Mouse (Mus musculus) hindbrain, embryonic 16.5 days (tissue): ENCODE results near the gene Ccng1. TPM values are rescaled to one million over a fixed set of nuclear protein-coding genes. Genes with fewer than 3 reads are reported as not detected.
A peak's percentile ranks its signal among the peaks of the same experiment; 100 is the strongest.
"Not testable (repeated sequence)": the region's sequence is repeated elsewhere in the genome, so short reads cannot be mapped to it uniquely, and the experiment has no call there.

Source experiments
- ATAC-seq: fragments of 200-750 bp; cut with Nextera tagmentation; 2 replicates; pipeline ENCODE4 v1.8.0; 2017; ENCODE audit warnings: moderate TSS enrichment, moderate library complexity
- H3K27ac ChIP-seq: fragments of 300-500 bp; sonication (generic); 2 replicates; pipeline ENCODE4 v1.5.1; 2014; ENCODE audit warnings: low read depth, mild to moderate bottlenecking, control low read depth, low read length, moderate library complexity
- H3K27me3 ChIP-seq: fragments of 300-500 bp; sonication (generic); replicated peaks from 2 replicates; pipeline ENCODE4 v1.6.1; 2014; ENCODE audit warnings: low read length; ENCODE audit not compliant: control insufficient read depth, insufficient read depth
- H3K36me3 ChIP-seq: fragments of 300-500 bp; sonication (generic); 2 replicates; pipeline ENCODE4 v1.6.1; 2014; ENCODE audit warnings: mild to moderate bottlenecking, low read length, moderate library complexity, mixed read lengths; ENCODE audit not compliant: control insufficient read depth, insufficient read depth
- H3K4me1 ChIP-seq: fragments of 300-500 bp; sonication (generic); 2 replicates; pipeline ENCODE4 v1.6.1; 2014; ENCODE audit warnings: low read depth, low read length; ENCODE audit not compliant: control insufficient read depth, insufficient read depth
- H3K4me2 ChIP-seq: fragments of 300-500 bp; sonication (generic); 2 replicates; pipeline ENCODE4 v1.6.1; 2014; ENCODE audit warnings: mild to moderate bottlenecking, low read length, control low read depth, moderate library complexity
- H3K4me3 ChIP-seq: fragments of 300-500 bp; sonication (generic); 2 replicates; pipeline ENCODE4 v1.5.1; 2014; ENCODE audit warnings: mild to moderate bottlenecking, low read length, control low read depth, moderate library complexity
- H3K9ac ChIP-seq: fragments of 300-500 bp; sonication (generic); 2 replicates; pipeline ENCODE4 v1.6.1; 2014; ENCODE audit warnings: low read depth, mild to moderate bottlenecking, control low read depth, low read length, moderate library complexity
- H3K9me3 ChIP-seq: fragments of 300-500 bp; sonication (generic); 2 replicates; pipeline ENCODE4 v1.6.1; 2014; ENCODE audit warnings: mild to moderate bottlenecking, low read length, moderate library complexity; ENCODE audit not compliant: control insufficient read depth
- WGBS: fragments of 180-500 bp; shearing (Covaris S2); extraction: QIAGEN DNeasy Blood & Tissue Kit; methylation state at CpG from one replicate; pipeline ENCODE4 v1.1.7; 2014; 5-methylcytosine and 5-hydroxymethylcytosine counted together
- polyA plus RNA-seq: library from polyadenylated mRNA; unstranded; fragments of >200 nt; fragmentation: Nextera tagmentation; extraction: Ambion mirVana; gene quantifications from 2 replicates; pipeline ENCODE4 v1.2.1, GENCODE M21; 2015

Ccng1 gene
- polyA plus RNA-seq, 1 experiment from 2014 or later: 44.4 TPM

DNA sequence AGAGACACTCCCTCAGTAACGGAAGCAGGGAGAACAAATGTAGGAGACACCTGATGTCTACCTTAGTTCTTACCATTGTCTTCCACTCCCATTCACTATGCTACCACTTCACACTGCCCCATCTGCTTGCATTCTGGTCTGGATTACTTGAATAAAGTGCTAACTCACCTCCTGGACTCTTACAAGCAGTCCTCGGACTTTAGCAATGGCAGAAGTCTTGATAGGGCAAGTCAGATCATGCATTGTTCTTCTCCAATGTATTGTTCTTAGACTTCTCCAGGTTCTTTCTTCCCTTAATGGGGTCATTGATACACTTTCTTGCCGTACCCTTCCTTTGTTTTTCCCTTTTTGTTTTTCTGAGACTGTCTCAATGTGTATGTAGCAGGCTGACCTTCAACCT is 17.7 kb downstream of the Ccng1 start:
- Histone ChIP-seq H3K4me3 (no peak overlapping the region), H3K9me3 (no peaks in the 10 kb centered on the region), H3K9ac (no peak overlapping the region), H3K4me2 (no peak overlapping the region), H3K4me1 (peaks cover 16% of the 10 kb centered on the region), H3K27ac (no peak overlapping the region), H3K36me3 (peaks cover 23% of the 10 kb centered on the region), H3K27me3 (no peaks in the 10 kb centered on the region)
- no peak for ATAC-seq
- 88% methylated on average over 3 of the region's 3 CpGs for WGBS

DNA sequence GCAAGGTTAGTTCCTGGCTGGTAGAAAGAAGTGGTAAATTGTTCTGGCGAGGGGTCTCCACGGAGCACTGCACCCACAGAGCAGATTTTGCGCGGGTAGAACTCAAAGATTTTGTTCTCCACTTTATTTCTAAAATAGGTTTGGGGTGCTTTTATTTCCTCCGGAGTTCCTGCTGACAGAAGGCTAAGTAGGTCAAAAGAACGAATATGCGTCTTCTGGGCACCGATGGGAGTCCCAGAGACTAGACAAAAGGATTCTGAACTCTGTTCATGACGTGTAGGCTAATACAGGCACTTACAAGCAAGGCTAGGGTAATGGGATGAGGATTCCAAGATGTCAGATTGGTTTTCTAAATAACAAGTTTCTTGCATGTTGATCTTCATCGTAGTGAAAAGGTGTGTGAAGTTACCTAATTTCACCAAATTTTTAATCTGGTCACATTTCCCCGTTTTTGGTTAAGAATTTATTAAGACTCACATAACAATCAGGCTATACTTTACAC is 20.8 kb downstream of the Ccng1 start:
- H3K4me1 ChIP-seq: peaks cover 16% of the 10 kb centered on the region
- H3K27me3 ChIP-seq: no peaks in the 10 kb centered on the region
- 4% methylated on average over 11 of the region's 11 CpGs for WGBS
- peak overlapping the region; percentile 92 for H3K9ac ChIP-seq
- peak overlapping the region; percentile 95 for H3K4me3 ChIP-seq
- no peak for ATAC-seq
- H3K4me2 ChIP-seq: peak overlapping the region; percentile 94
- H3K27ac ChIP-seq: no peak overlapping the region
- H3K9me3 ChIP-seq: no peaks in the 10 kb centered on the region
- peaks cover 18% of the 10 kb centered on the region for H3K36me3 ChIP-seq

DNA sequence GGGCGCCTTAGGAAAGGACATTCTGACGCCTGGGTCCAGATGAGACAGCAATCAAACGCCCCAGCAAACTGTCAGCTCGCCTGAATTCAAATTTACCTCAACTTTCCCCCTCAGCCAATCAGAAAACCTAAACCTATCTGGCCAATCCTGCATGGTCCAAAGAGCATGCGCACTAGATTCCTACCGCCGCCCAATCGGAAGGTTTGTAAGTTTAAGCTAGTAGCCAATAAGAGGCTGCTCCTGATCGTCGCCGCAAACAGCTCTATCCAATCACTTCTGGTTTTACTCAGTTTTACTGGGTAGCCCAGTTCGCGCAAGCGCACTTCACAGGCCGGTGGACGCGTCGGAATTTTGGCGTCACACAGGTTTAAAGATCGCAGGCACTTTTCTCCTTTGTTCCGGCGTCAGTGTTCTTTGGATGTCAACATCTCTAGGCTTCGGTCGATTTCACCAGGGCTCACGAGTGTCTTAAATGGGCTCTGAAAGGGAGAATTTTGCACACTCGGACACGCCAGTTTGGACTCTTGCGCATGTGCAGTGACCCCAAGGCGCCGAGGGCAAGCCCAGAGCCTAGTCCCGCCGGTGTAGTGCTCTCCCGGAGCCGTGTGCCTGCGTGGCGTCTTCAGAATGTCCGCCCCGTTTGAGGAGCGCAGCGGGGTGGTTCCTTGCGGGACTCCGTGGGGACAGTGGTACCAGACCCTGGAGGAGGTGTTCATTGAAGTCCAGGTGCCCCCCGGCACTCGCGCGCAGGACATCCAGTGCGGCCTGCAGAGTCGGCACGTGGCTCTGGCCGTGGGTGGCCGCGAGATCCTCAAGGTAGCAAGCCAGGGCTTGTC is 21.6 kb downstream of the Ccng1 start, which contains the start of the genes Hmmr and Nudcd2:
TSS of gene Hmmr (minus strand) at position 84 of the 836 bp plus-strand sequence.
TSS of gene Nudcd2 (plus strand) at position 329 of the 836 bp plus-strand sequence.
- ATAC-seq: peak; percentile 100
- peak within 1 kb of the TSS; percentile 73 for H3K27ac ChIP-seq
- WGBS: under 1% methylated on average over 52 of the region's 52 CpGs
- H3K9me3 ChIP-seq: no peaks in the 10 kb centered on the region
- peak within 1 kb of the TSS; percentile 94 for H3K4me2 ChIP-seq
- peaks cover 14% of the 10 kb centered on the region for H3K36me3 ChIP-seq
- H3K4me3 ChIP-seq: peak within 1 kb of the TSS; percentile 95
- peak within 1 kb of the TSS; percentile 92 for H3K9ac ChIP-seq
- H3K4me1 ChIP-seq: peaks cover 16% of the 10 kb centered on the region
- H3K27me3 ChIP-seq: no peaks in the 10 kb centered on the region

DNA sequence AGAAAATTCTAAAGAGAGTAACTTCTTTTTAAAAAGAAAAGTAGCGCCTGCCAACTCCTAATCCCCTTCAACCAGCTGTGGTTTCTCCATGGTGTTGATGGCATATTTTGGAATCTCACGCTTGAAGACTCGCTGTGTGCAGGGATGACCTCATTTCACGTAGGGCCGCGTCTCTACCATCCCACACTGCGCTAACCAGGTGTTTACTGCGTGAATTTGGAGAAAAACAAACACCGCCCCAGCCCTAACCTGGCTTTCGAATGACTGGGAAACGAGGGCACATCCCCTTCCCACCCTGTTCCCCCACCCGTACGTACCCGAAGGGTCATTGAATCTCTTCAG is 22.1 kb downstream of the Ccng1 start:
- H3K9ac ChIP-seq: 0 out of 2 replicates have a peak overlapping the region, but pooled peaks have one; percentile 27

DNA sequence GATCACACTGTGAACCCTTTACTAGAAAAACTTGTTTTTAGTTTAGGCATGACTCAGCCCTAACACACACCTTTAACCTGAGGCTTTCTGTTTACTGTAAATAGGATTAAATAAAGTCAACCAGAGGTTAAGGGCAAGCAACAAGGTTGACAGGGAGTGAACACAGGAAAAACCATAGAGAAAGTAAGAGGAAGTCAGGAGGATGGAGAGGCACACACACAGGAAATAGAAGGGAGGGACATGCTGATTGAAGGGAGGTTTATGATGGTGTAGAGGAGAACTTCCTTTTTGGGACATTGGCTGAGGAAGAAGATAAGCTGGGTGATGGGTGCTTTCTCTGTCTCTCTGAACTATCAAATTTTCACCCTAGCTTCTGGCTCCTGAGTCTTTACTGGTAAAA is 36.8 kb downstream of the Ccng1 start:
- Histone ChIP-seq H3K27ac (no peak overlapping the region), H3K9ac (no peak overlapping the region), H3K4me2 (no peak overlapping the region), H3K4me3 (no peak overlapping the region), H3K36me3 (no peaks in the 10 kb centered on the region; the same call in none of the 2 replicates), H3K9me3 (no peaks in the 10 kb centered on the region), H3K27me3 (no peaks in the 10 kb centered on the region), H3K4me1 (no peaks in the 10 kb centered on the region)
- ATAC-seq: no peak

More for the DNA sequence above, 22.1 kb downstream of the Ccng1 start:
- H3K36me3 ChIP-seq: peaks cover 13% of the 10 kb centered on the region
- H3K27me3 ChIP-seq: no peaks in the 10 kb centered on the region
- 1% methylated on average over 14 of the region's 14 CpGs for whole genome bisulfite sequencing
- peaks cover 16% of the 10 kb centered on the region for H3K4me1 ChIP-seq
- peak overlapping the region; percentile 95 for H3K4me3 ChIP-seq
- H3K9me3 ChIP-seq: no peaks in the 10 kb centered on the region
- no peak overlapping the region for H3K27ac ChIP-seq
- ATAC-seq: no peak
- peak overlapping the region; percentile 92 for H3K4me2 ChIP-seq

DNA sequence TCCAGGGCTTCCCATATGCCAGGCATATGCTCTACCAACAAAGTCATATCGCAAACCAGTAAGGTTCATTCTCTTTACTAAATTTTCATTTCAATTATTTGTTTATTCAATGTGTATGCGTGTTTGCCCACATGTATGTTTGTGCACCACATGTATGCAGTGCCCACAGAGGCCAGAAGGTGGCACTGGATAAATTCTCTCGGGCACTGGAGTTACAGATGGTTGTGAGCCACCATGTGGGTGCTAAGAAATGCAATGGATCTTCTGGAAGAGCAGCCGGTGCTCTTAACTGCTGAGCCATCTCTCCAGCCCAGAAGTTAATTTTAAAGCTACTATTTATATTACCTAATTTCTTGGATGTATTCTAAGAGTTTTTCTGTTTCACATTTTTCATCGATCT is 39.6 kb downstream of the Ccng1 start:
- no peaks in the 10 kb centered on the region for H3K9me3 ChIP-seq
- no peak for ATAC-seq

DNA sequence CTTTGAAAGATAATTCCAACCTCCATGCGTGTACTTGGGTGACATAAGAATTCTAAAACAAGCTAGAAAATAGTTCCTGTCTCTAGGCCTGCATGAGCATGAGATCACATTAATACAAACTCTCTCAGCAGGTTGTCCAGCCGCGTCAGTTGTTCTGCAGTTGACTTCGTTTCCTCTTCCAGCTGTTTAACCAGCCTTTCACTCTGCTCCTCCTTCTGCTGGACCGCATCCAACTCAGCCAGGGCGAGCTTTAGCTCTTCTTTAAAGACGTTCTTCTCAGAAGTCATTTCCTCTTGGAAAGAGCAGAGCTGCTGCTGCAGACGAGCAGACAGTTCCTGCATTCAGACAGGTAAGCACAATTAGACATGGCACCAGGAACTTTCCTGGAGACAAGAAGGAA is 41.3 kb downstream of the Ccng1 start:
- H3K4me2 ChIP-seq: no peak overlapping the region
- no peaks in the 10 kb centered on the region for H3K9me3 ChIP-seq
- no peak overlapping the region for H3K4me3 ChIP-seq
- H3K36me3 ChIP-seq: no peaks in the 10 kb centered on the region
- no peaks in the 10 kb centered on the region for H3K27me3 ChIP-seq
- 69% methylated on average over 8 of the region's 8 CpGs for WGBS
- no peak overlapping the region for H3K27ac ChIP-seq
- no peaks in the 10 kb centered on the region for H3K4me1 ChIP-seq
- no peak for ATAC-seq
- H3K9ac ChIP-seq: no peak overlapping the region

More for the DNA sequence above, 39.6 kb downstream of the Ccng1 start:
- H3K4me2 ChIP-seq: no peak overlapping the region
- H3K27me3 ChIP-seq: no peaks in the 10 kb centered on the region
- H3K4me3 ChIP-seq: no peak overlapping the region
- no peak overlapping the region for H3K9ac ChIP-seq
- no peaks in the 10 kb centered on the region for H3K36me3 ChIP-seq
- no peak overlapping the region for H3K27ac ChIP-seq
- WGBS: 97% methylated on average over 5 of the region's 5 CpGs
- no peaks in the 10 kb centered on the region for H3K4me1 ChIP-seq

DNA sequence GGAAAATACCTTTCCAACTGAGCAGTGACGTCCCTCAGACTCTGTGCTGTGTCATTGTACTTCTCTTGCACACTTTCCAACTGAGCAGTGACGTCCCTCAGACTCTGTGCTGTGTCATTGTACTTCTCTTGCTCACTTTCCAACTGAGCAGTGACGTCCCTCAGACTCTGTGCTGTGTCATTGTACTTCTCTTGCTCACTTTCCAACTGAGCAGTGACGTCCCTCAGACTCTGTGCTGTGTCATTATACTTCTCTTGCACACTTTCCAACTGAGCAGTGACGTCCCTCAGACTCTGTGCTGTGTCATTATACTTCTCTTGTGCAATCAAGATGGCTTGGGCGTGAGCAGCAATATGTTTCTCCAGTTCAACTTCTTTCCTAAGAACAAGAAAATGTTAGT is 45.2 kb downstream of the Ccng1 start:
- H3K4me2 ChIP-seq, H3K27me3 ChIP-seq, ATAC-seq, H3K9ac ChIP-seq, H3K36me3 ChIP-seq, H3K4me3 ChIP-seq, H3K27ac ChIP-seq, H3K4me1 ChIP-seq, H3K9me3 ChIP-seq: not testable (repeated sequence)
- 87% methylated on average over 6 of the region's 6 CpGs for WGBS
